Mouse (Mus musculus) gonadal fat pad, adult 2 months (tissue): ENCODE measurements around the gene Ppm1j. TPM values are rescaled to one million over a fixed set of nuclear protein-coding genes. Genes with fewer than 3 reads are reported as not detected.
"Not testable (repeated sequence)": the region's sequence is repeated elsewhere in the genome, so short reads cannot be mapped to it uniquely, and the experiment has no call there.

ENCODE experiments used
- DNase-seq: peaks from one replicate; pipeline ENCODE4 v3.0.0-alpha.2; 2012; ENCODE audit warnings: low read depth
- polyA plus RNA-seq: library from polyadenylated mRNA; depleted of rRNA; stranded (reverse); fragments of >200 nt; gene quantifications from 2 replicates; pipeline ENCODE4 v1.2.3, GENCODE M21; 2012; rRNA removed

Ppm1j gene
- polyA plus RNA-seq, 1 experiment: 6.7 TPM

- DNase-seq: not testable (repeated sequence)
Measured at GRCm38 (mm10) chr3:104813227-104813626, 32.4 kb downstream of the Ppm1j start.

GRCm38 (mm10) chr3:104814746-104815145, 33.9 kb downstream of the Ppm1j start:
- DNase-seq: no peak

GRCm38 (mm10) chr3:104815346-104815745, 34.5 kb downstream of the Ppm1j start:
- DNase-seq: no peak

- DNase-seq: no peak
Measured at GRCm38 (mm10) chr3:104816130-104816529, 35.3 kb downstream of the Ppm1j start.

- DNase-seq: no peak
Measured at GRCm38 (mm10) chr3:104817481-104817990, 36.7 kb downstream of the Ppm1j start.

GRCm38 (mm10) chr3:104817991-104818748, 37.3 kb downstream of the Ppm1j start, which contains the start of gene Mov10:
Gene Mov10 (minus strand): TSS chr3:104818563.
- DNase-seq: no peak

GRCm38 (mm10) chr3:104818749-104819134, 37.9 kb downstream of the Ppm1j start:
- no peak for DNase-seq

GRCm38 (mm10) chr3:104820426-104820825, 39.6 kb downstream of the Ppm1j start:
- DNase-seq: no peak

- DNase-seq: no peak
Measured at GRCm38 (mm10) chr3:104822413-104822812, 41.6 kb downstream of the Ppm1j start.

Other genes starting within 250 kb of the Ppm1j start
- gene Slc16a1, start 142.4 kb upstream of the Ppm1j start, polyA plus RNA-seq: 18.1 and 21.9 TPM in 2 replicates
- gene Fam19a3, start 784 bp downstream of the Ppm1j start, polyA plus RNA-seq: 0.23 TPM in 2 replicates
- gene Rhoc, start 7.3 kb downstream of the Ppm1j start, polyA plus RNA-seq: 113 and 134 TPM in 2 replicates
- 8.1 and 12.3 TPM in 2 replicates for gene Mov10, start 37.5 kb downstream of the Ppm1j start, polyA plus RNA-seq
- gene St7l, start 82.9 kb downstream of the Ppm1j start, polyA plus RNA-seq: 5.8 and 7.8 TPM in 2 replicates
- gene Capza1, start 83.4 kb downstream of the Ppm1j start, polyA plus RNA-seq: 26.2 and 29.0 TPM in 2 replicates
- 4.4 and 5.6 TPM in 2 replicates for gene Wnt2b, start 180.9 kb downstream of the Ppm1j start, polyA plus RNA-seq